Mouse (Mus musculus) embryonic facial prominence, embryonic 15.5 days (tissue): ENCODE data around the gene Ino80d. TPM values are rescaled to one million over a fixed set of nuclear protein-coding genes. Genes with fewer than 3 reads are reported as not detected.

Experiments
- ATAC-seq: fragments of 200-750 bp; cut with Nextera tagmentation; 2 replicates; pipeline ENCODE4 v1.8.0; 2017; ENCODE audit warnings: low read depth, moderate TSS enrichment; ENCODE audit not compliant: insufficient number of reproducible peaks, low FRiP score, low TSS enrichment
- H3K27ac ChIP-seq: fragments of 300-500 bp; sonication (generic); replicated peaks from 2 replicates; pipeline ENCODE4 v1.5.1; 2015; ENCODE audit warnings: mild to moderate bottlenecking, inconsistent platforms
- H3K27me3 ChIP-seq: fragments of 300-500 bp; sonication (generic); 2 replicates; pipeline ENCODE4 v1.6.1; 2015; ENCODE audit warnings: inconsistent platforms
- H3K36me3 ChIP-seq: fragments of 300-500 bp; sonication (generic); 2 replicates; pipeline ENCODE4 v1.6.1; 2015; ENCODE audit warnings: mild to moderate bottlenecking, inconsistent platforms
- H3K4me1 ChIP-seq: fragments of 300-500 bp; sonication (generic); 2 replicates; pipeline ENCODE4 v1.6.1; 2015; ENCODE audit warnings: inconsistent platforms
- H3K4me2 ChIP-seq: fragments of 300-500 bp; sonication (generic); replicated peaks from 2 replicates; pipeline ENCODE4 v1.6.1; 2015; ENCODE audit warnings: mild to moderate bottlenecking, inconsistent platforms
- H3K4me3 ChIP-seq: fragments of 300-500 bp; sonication (generic); replicated peaks from 2 replicates; pipeline ENCODE4 v1.5.1; 2015; ENCODE audit warnings: mild to moderate bottlenecking, inconsistent platforms
- H3K9ac ChIP-seq: fragments of 300-500 bp; sonication (generic); 2 replicates; pipeline ENCODE4 v1.6.1; 2015; ENCODE audit warnings: inconsistent platforms
- H3K9me3 ChIP-seq: fragments of 300-500 bp; sonication (generic); replicated peaks from 2 replicates; pipeline ENCODE4 v1.6.1; 2016; ENCODE audit warnings: inconsistent platforms
- WGBS: fragments of 180-500 bp; shearing (Covaris S2); methylation state at CpG from one replicate; pipeline ENCODE4 v1.1.7; 2015; 5-methylcytosine and 5-hydroxymethylcytosine counted together
- microRNA-seq: library from miRNA; unstranded; fragments of <30 nt; microRNA quantifications from one replicate; pipeline ENCODE4, GENCODE M21; 2016; ENCODE audit warnings: borderline number of aligned reads
- polyA plus RNA-seq: library from polyadenylated mRNA; unstranded; fragments of >200 nt; fragmentation: Nextera tagmentation; extraction: Ambion mirVana; gene quantifications from 2 replicates; pipeline ENCODE4 v1.2.1, GENCODE M21; 2015

The Ino80d gene
- polyA plus RNA-seq, 1 experiment from 2014 or later = 11.2 TPM

GRCm38 (mm10) chr1:62909126-62909525 lies 205.3 kb downstream of the Ino80d start:
- no peaks in the 10 kb centered on the region for H3K36me3 ChIP-seq
- H3K27ac ChIP-seq = 0 out of 2 replicates have a peak overlapping the region, but pooled peaks have one; percentile 11
- no peak for ATAC-seq
- H3K9ac ChIP-seq = no peak overlapping the region
- 61% methylated on average over 5 of the region's 5 CpGs for WGBS
- no peaks in the 10 kb centered on the region; the same call in 1 of the 2 replicates for H3K27me3 ChIP-seq
- peaks cover 28% of the 10 kb centered on the region for H3K4me1 ChIP-seq
- no peaks in the 10 kb centered on the region for H3K9me3 ChIP-seq
- H3K4me2 ChIP-seq = no peak overlapping the region
- H3K4me3 ChIP-seq = no peak overlapping the region

- Histone ChIP-seq H3K27ac (peak overlapping the region; percentile 11; the same call in 1 of the 2 replicates), H3K9me3 (no peaks in the 10 kb centered on the region), H3K27me3 (no peaks in the 10 kb centered on the region; the same call in 1 of the 2 replicates), H3K4me3 (no peak overlapping the region), H3K36me3 (no peaks in the 10 kb centered on the region), H3K9ac (no peak overlapping the region), H3K4me2 (0 out of 2 replicates have a peak overlapping the region, but pooled peaks have one; percentile 15), H3K4me1 (peaks cover 28% of the 10 kb centered on the region)
- 19% methylated on average over 6 of the region's 6 CpGs for WGBS
- ATAC-seq = peak; percentile 82
Measured at GRCm38 (mm10) chr1:62908508-62908907, 206.0 kb downstream of the Ino80d start.

Small RNA genes lying within 50 kb of the gene (microRNA-seq; reads per million reads assigned to microRNA genes)
- not detected for gene Gm24557
- gene Gm44468 = not detected

Other genes starting within 250 kb of the Ino80d start
- 565 and 634 TPM in 2 replicates for gene Eef1b2, start 62.2 kb upstream of the Ino80d start, polyA plus RNA-seq
- 112 and 116 TPM in 2 replicates for gene Ndufs1, start 62.2 kb upstream of the Ino80d start, polyA plus RNA-seq
- gene Gpr1, start 99.9 kb upstream of the Ino80d start, polyA plus RNA-seq = 0.11 and 0.33 TPM in 2 replicates
- 16.1 and 19.3 TPM in 2 replicates for gene Zdbf2, start 158.6 kb upstream of the Ino80d start, polyA plus RNA-seq